Mouse (Mus musculus) embryonic facial prominence, embryonic 11.5 days (tissue): ENCODE results near the gene Grk2. TPM values are rescaled to one million over a fixed set of nuclear protein-coding genes. Genes with fewer than 3 reads are reported as not detected.

Experiments used
- ATAC-seq: fragments of 200-750 bp; cut with Nextera tagmentation; replicated peaks from 2 replicates; pipeline ENCODE4 v1.8.0; 2017; ENCODE audit warnings: low read depth; ENCODE audit not compliant: insufficient number of reproducible peaks, low FRiP score, low TSS enrichment
- DNase-seq: peaks from one replicate; pipeline ENCODE4 v3.0.0-alpha.2; 2015; ENCODE audit warnings: low spot score
- H3K27ac ChIP-seq: fragments of 300-500 bp; sonication (generic); replicated peaks from 2 replicates; pipeline ENCODE4 v1.5.1; 2014; ENCODE audit warnings: mild to moderate bottlenecking, low read depth, low read length, control low read depth
- H3K27me3 ChIP-seq: fragments of 300-500 bp; sonication (generic); 2 replicates; pipeline ENCODE4 v1.6.1; 2014; ENCODE audit warnings: mild to moderate bottlenecking, low read length, moderate library complexity, mixed read lengths; ENCODE audit not compliant: control insufficient read depth, insufficient read depth
- H3K36me3 ChIP-seq: fragments of 300-500 bp; sonication (generic); replicated peaks from 2 replicates; pipeline ENCODE4 v1.6.1; 2014; ENCODE audit warnings: low read depth, mild to moderate bottlenecking, low read length, moderate library complexity, mixed read lengths; ENCODE audit not compliant: control insufficient read depth, insufficient read depth
- H3K4me1 ChIP-seq: fragments of 300-500 bp; sonication (generic); 2 replicates; pipeline ENCODE4 v1.6.1; 2014; ENCODE audit warnings: low read length, mixed read lengths; ENCODE audit not compliant: control insufficient read depth, insufficient read depth
- H3K4me2 ChIP-seq: fragments of 300-500 bp; sonication (generic); 2 replicates; pipeline ENCODE4 v1.6.1; 2014; ENCODE audit warnings: low read depth, mild to moderate bottlenecking, control low read depth, low read length, moderate library complexity
- H3K4me3 ChIP-seq: fragments of 300-500 bp; sonication (generic); 2 replicates; pipeline ENCODE4 v1.5.1; 2014; ENCODE audit warnings: low read depth, low read length, control low read depth
- H3K9ac ChIP-seq: fragments of 300-500 bp; sonication (generic); replicated peaks from 2 replicates; pipeline ENCODE4 v1.6.1; 2014; ENCODE audit warnings: mild to moderate bottlenecking, control low read depth, low read length
- H3K9me3 ChIP-seq: fragments of 300-500 bp; sonication (generic); replicated peaks from 2 replicates; pipeline ENCODE4 v1.6.1; 2016; ENCODE audit warnings: mild to moderate bottlenecking, low read length, inconsistent platforms, mixed read lengths; ENCODE audit not compliant: control insufficient read depth
- WGBS: fragments of 180-500 bp; shearing (Covaris S2); extraction: QIAGEN DNeasy Blood & Tissue Kit; methylation state at CpG from one replicate; pipeline ENCODE4 v1.1.7; 2014; 5-methylcytosine and 5-hydroxymethylcytosine counted together
- polyA plus RNA-seq: library from polyadenylated mRNA; unstranded; fragments of >200 nt; fragmentation: Nextera tagmentation; extraction: Ambion mirVana; gene quantifications from 2 replicates; pipeline ENCODE4 v1.2.1, GENCODE M21; 2014

The Grk2 gene
- polyA plus RNA-seq, 1 experiment from 2014 or later, result 18.9 TPM

DNA sequence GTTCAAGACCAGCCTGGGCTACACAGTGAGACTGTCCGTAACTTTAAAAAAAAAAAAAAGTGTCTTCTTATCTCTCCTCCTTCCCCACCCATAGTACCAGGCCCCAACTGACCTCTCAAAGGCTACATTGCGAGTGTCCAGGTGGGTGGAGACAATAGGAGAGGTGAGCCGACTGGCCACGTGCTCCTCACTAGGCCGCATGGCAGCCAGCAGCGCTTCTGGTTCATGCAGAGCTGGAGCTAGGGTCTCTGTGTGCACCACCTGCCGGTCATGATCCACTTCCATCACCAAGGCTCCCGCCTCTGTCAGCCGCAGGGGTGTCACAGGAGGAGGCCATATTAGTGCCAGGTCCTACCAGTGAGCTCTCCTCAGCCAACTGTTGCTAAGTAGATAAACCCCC lies 25.6 kb downstream of the Grk2 start:
- 92% methylated on average over 9 of the region's 9 CpGs for WGBS
- no peak for DNase-seq
- ATAC-seq, result no peak
- H3K4me2 ChIP-seq, result no peak overlapping the region
- no peaks in the 10 kb centered on the region for H3K4me1 ChIP-seq
- H3K27ac ChIP-seq, result no peak overlapping the region
- no peaks in the 10 kb centered on the region for H3K27me3 ChIP-seq
- H3K9me3 ChIP-seq, result no peaks in the 10 kb centered on the region
- H3K36me3 ChIP-seq, result peaks cover under 1% of the 10 kb centered on the region
- H3K4me3 ChIP-seq, result no peak overlapping the region
- no peak overlapping the region for H3K9ac ChIP-seq

DNA sequence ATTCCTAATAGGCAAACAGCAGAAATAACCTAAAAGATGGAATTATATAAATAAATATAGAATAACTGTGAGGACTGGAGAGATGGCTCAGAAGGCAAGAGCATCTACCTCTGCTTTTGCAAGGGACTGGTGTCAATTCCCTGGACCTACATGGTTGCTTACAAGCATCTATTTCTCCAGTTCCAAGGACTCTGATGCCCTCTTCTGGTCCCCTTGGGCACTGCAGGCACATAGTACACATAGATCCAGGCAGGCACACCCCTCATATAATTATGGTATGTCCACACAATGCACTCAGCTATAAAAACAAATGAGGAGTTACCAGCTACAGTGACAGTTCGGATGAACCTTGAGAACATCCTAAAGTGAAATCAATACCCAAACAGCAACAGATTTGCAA lies 26.5 kb downstream of the Grk2 start:
- H3K9me3 ChIP-seq, result no peaks in the 10 kb centered on the region
- ATAC-seq (no peak), DNase-seq (no peak)
- no peak overlapping the region for H3K4me2 ChIP-seq
- no peak overlapping the region for H3K27ac ChIP-seq
- H3K4me1 ChIP-seq, result no peaks in the 10 kb centered on the region
- H3K9ac ChIP-seq, result no peak overlapping the region
- H3K27me3 ChIP-seq, result no peaks in the 10 kb centered on the region
- H3K36me3 ChIP-seq, result no peaks in the 10 kb centered on the region
- no peak overlapping the region for H3K4me3 ChIP-seq
- WGBS, result 95% methylated on average over 1 of the region's 1 CpGs

DNA sequence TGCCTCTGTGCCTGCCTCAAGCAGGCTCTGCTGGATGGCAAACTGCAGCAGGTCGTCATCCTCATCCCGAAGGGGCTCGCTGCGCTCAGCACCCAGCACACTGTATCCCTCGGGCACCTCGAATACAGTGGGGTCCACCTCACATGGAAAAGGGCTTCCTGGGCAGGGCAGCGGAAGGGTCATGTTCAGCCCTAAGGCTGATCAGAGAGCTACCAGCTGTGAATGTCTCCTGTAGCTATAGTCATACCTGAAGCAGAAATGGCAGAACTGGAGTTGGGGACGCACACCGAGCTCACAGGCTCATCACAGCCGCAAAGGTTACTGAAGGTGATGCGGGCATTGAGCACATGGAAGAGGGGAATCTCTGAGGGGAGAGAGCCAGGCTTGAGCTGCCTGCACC lies 35.0 kb downstream of the Grk2 start:
- 93% methylated on average over 11 of the region's 11 CpGs for WGBS
- no peak overlapping the region for H3K4me3 ChIP-seq
- no peak for ATAC-seq
- no peak overlapping the region for H3K4me2 ChIP-seq
- no peaks in the 10 kb centered on the region for H3K36me3 ChIP-seq
- H3K4me1 ChIP-seq, result peaks cover 3% of the 10 kb centered on the region; the same call in 1 of the 2 replicates
- no peak overlapping the region for H3K9ac ChIP-seq
- no peak for DNase-seq
- H3K27me3 ChIP-seq, result peaks cover 13% of the 10 kb centered on the region; the same call in 1 of the 2 replicates
- no peak overlapping the region for H3K27ac ChIP-seq
- H3K9me3 ChIP-seq, result no peaks in the 10 kb centered on the region

DNA sequence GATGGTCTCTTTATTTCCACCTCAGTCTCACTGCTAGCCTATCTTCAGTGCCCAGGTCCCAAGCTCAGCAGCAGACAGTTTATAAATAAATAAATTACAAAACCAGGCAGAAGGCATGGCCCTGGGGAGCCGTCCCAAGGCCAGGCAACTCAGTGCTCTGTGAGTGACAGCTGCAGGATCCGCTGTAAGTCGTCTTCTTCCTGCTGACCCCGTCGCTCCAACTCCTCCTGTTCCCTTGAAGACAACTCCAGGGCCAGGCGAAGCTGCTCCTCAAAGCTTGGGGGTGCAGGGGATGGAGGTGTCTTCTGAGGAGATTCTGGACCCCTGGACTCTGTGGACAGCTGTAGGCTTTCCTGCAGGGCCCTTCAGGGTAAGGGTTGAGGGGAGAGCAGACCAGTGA lies 35.8 kb downstream of the Grk2 start:
- Histone ChIP-seq H3K9me3 (no peaks in the 10 kb centered on the region), H3K4me3 (no peak overlapping the region), H3K27ac (no peak overlapping the region), H3K27me3 (peaks cover 13% of the 10 kb centered on the region; the same call in 1 of the 2 replicates), H3K36me3 (no peaks in the 10 kb centered on the region), H3K9ac (no peak overlapping the region), H3K4me2 (no peak overlapping the region), H3K4me1 (peaks cover 3% of the 10 kb centered on the region; the same call in 1 of the 2 replicates)
- WGBS, result 59% methylated on average over 6 of the region's 6 CpGs
- ATAC-seq (no peak), DNase-seq (no peak)

GRCm38 (mm10) chr19:4268566-4269361 lies 37.3 kb downstream of the Grk2 start, which contains the start of gene Ssh3:
Gene Ssh3 (minus strand): TSS chr19:4269180.
- H3K27me3 ChIP-seq, result peaks cover 13% of the 10 kb centered on the region; the same call in 1 of the 2 replicates
- peak; percentile 72 for ATAC-seq
- DNase-seq, result peak; percentile 60

DNA sequence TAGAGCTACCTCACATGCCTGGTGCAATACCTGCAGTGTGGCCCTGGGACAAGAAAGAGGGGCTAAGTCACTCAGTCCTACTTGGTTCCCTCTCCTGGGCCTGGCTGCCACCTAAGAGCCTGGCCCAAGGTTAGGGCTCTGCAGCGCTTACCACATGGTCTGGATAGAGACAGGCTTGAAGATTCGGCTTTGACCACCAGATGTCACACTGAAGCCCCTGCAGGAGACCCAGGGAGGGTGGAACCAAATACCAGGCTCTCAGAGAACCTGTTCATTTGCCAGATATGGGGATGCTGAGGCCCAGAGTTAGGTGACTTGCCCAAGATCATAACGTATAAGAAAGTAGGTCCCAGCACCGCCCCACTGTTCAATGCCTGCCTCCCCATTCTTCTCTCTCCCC lies 40.1 kb downstream of the Grk2 start:
- no peak overlapping the region for H3K27ac ChIP-seq
- 65% methylated on average over 4 of the region's 4 CpGs for WGBS
- no peak overlapping the region for H3K4me2 ChIP-seq
- H3K4me1 ChIP-seq, result peaks cover 3% of the 10 kb centered on the region; the same call in 1 of the 2 replicates
- DNase-seq (no peak), ATAC-seq (no peak)
- H3K36me3 ChIP-seq, result no peaks in the 10 kb centered on the region
- no peak overlapping the region for H3K4me3 ChIP-seq
- H3K9me3 ChIP-seq, result no peaks in the 10 kb centered on the region
- no peak overlapping the region for H3K9ac ChIP-seq
- H3K27me3 ChIP-seq, result peaks cover 13% of the 10 kb centered on the region; the same call in 1 of the 2 replicates

More at GRCm38 (mm10) chr19:4268566-4269361, 37.3 kb downstream of the Grk2 start, which contains the start of gene Ssh3:
- H3K4me3 ChIP-seq, result peak within 1 kb of the TSS; percentile 36
- WGBS, result 5% methylated on average over 46 of the region's 46 CpGs
- H3K4me1 ChIP-seq, result peaks cover 3% of the 10 kb centered on the region; the same call in 1 of the 2 replicates
- no peaks in the 10 kb centered on the region for H3K9me3 ChIP-seq
- no peak within 1 kb of the TSS for H3K27ac ChIP-seq
- no peaks in the 10 kb centered on the region for H3K36me3 ChIP-seq
- H3K4me2 ChIP-seq, result peak within 1 kb of the TSS; percentile 75
- H3K9ac ChIP-seq, result peak within 1 kb of the TSS; percentile 50

DNA sequence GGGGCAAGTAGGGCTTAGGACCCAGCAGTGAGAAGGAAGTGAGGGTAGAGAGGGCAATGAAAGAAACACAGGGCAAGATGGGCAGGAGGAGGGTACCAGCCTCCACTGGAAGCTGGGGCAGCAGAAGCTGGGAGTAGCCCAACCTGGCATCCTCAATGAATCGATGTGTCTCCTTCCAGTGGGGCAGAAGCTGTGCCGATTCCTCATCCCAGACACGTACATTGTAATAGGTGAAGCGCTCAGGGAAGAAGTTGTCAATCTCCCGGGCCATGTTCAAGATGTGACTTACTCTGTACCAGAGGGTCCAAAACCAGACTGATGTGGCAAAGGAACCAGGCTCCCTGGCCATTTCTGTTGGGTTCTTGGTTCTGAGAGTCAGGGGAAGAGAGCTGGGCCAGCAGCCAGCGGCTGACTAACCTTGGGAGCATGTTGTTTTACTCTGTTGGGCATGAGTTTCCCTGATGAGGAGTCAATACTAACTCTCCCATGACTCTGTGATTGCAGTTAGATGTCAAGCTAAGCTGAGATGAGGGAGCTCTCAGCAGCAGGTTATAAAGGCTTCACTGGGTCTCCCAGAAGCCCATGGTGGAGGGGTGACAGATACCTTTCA lies 41.7 kb downstream of the Grk2 start:
- no peak overlapping the region for H3K4me2 ChIP-seq
- H3K27me3 ChIP-seq, result peaks cover 10% of the 10 kb centered on the region; the same call in 1 of the 2 replicates
- H3K27ac ChIP-seq, result no peak overlapping the region
- WGBS, result 87% methylated on average over 6 of the region's 6 CpGs
- H3K4me3 ChIP-seq, result no peak overlapping the region
- no peaks in the 10 kb centered on the region for H3K9me3 ChIP-seq
- H3K9ac ChIP-seq, result no peak overlapping the region
- ATAC-seq, result no peak
- DNase-seq, result no peak
- H3K36me3 ChIP-seq, result no peaks in the 10 kb centered on the region
- H3K4me1 ChIP-seq, result peaks cover 3% of the 10 kb centered on the region; the same call in 1 of the 2 replicates

GRCm38 (mm10) chr19:4263702-4264101 lies 42.3 kb downstream of the Grk2 start:
- no peaks in the 10 kb centered on the region for H3K36me3 ChIP-seq
- H3K4me3 ChIP-seq, result no peak overlapping the region
- peaks cover 5% of the 10 kb centered on the region; the same call in 1 of the 2 replicates for H3K27me3 ChIP-seq
- H3K27ac ChIP-seq, result no peak overlapping the region
- no peak overlapping the region for H3K9ac ChIP-seq
- 66% methylated on average over 14 of the region's 14 CpGs for WGBS
- no peak overlapping the region for H3K4me2 ChIP-seq
- ATAC-seq (no peak), DNase-seq (no peak)
- H3K4me1 ChIP-seq, result peaks cover 3% of the 10 kb centered on the region; the same call in 1 of the 2 replicates
- no peaks in the 10 kb centered on the region for H3K9me3 ChIP-seq
